15 mouse cellular contexts compared by ENCODE assay signal in genomic region chr9:67428306-67429047, GRCm38 (mm10).
DNase-seq lines count a peak whose midpoint lies in the region; ATAC-seq lines count a peak whose summit lies in the region.
"Had no signal": no experiment of that assay in that cellular context is flagged by ENCODE, and none has a peak within 500 bp of the region (broad histone marks: within the 10 kb centered on the region; RNA-seq: fewer than 3 reads in every experiment).

No protein-coding gene starts in this region.

- no peaks in the 10 kb centered on the region for H3K36me3 ChIP-seq in heart, embryonic 16.5 days (ENCODE audit: control insufficient read depth, insufficient read depth)
- H3K36me3 ChIP-seq: embryonic facial prominence, embryonic 12.5 days; neural tube, embryonic 15.5 days had no signal

- peak overlapping the region; percentile 93 for H3K27ac ChIP-seq in heart, embryonic 16.5 days (ENCODE audit: low read length)
- H3K27ac ChIP-seq: embryonic facial prominence, embryonic 12.5 days; hindbrain, embryonic 14.5 days; neural tube, embryonic 15.5 days had no signal

- H3K9me3 ChIP-seq in heart, embryonic 16.5 days (replicated peaks; ENCODE audit: control insufficient read depth, low read length), result no peaks in the 10 kb centered on the region
- H3K9me3 ChIP-seq: embryonic facial prominence, embryonic 12.5 days; neural tube, embryonic 15.5 days had no signal

- WGBS in heart, embryonic 16.5 days, result 37% methylated on average over 15 of the region's 15 CpGs

- H3K27me3 ChIP-seq in heart, embryonic 16.5 days (ENCODE audit: control insufficient read depth, insufficient read depth, low read length), result no peaks in the 10 kb centered on the region
- H3K27me3 ChIP-seq: embryonic facial prominence, embryonic 12.5 days; neural tube, embryonic 15.5 days had no signal

- peak; percentile 84 for ATAC-seq in heart, embryonic 16.5 days (replicated peaks; ENCODE audit: extremely low read depth, insufficient read depth, low FRiP score)
- ATAC-seq: intestine, postnatal 0 days had no signal

- H3K4me1 ChIP-seq in heart, embryonic 16.5 days (ENCODE audit: control insufficient read depth, insufficient read depth, low read length), result peaks cover 40% of the 10 kb centered on the region
- H3K4me1 ChIP-seq: embryonic facial prominence, embryonic 12.5 days had no signal

- peak overlapping the region; percentile 63 for H3K4me2 ChIP-seq in heart, embryonic 16.5 days (ENCODE audit: low read depth, low read length)
- H3K4me2 ChIP-seq: embryonic facial prominence, embryonic 12.5 days; hindbrain, embryonic 14.5 days; neural tube, embryonic 15.5 days had no signal

- peak; percentile 27 to 32 for DNase-seq in heart, adult 18-20 months
- no peak for DNase-seq in heart, adult 8-10 months (ENCODE audit: low spot score)
- DNase-seq in A20 (ENCODE audit: low read depth, low spot score), result peak; percentile 42
- DNase-seq in kidney, postnatal 10 days, result peak; percentile 39
- no peak for DNase-seq in layer of hippocampus, adult 9-11 months
- DNase-seq in spleen, postnatal 36 days (ENCODE audit: low spot score in 2 of 2), result no peak
- DNase-seq in adrenal gland, adult 18-20 months (ENCODE audit: low spot score in 2 of 2), result no peak
- DNase-seq: adrenal gland, adult 2 months; cerebellum, postnatal 10 days; right cerebral cortex, adult 18-20 months had no signal

- peak overlapping the region; percentile 40 for H3K4me3 ChIP-seq in heart, embryonic 16.5 days (ENCODE audit: low read length)
- H3K4me3 ChIP-seq: embryonic facial prominence, embryonic 12.5 days; neural tube, embryonic 15.5 days had no signal

- peak overlapping the region; percentile 56 for H3K9ac ChIP-seq in heart, embryonic 16.5 days (ENCODE audit: low read length)
- H3K9ac ChIP-seq: embryonic facial prominence, embryonic 12.5 days; hindbrain, embryonic 14.5 days; neural tube, embryonic 15.5 days had no signal

Comparison
In these comparisons a context has a peak if more than half of its experiments do, and no peak if none do; other contexts are left out.
1. DNase-seq: peak in heart, adult 18-20 months (2 of 2), A20 (single experiment) and kidney, postnatal 10 days (single experiment); none in heart, adult 8-10 months (single experiment), layer of hippocampus, adult 9-11 months (single experiment), spleen, postnatal 36 days (0 of 2) and adrenal gland, adult 18-20 months (0 of 2).